Mouse (Mus musculus): Measurements from ENCODE around the gene Large2. TPM values are rescaled to one million over a fixed set of nuclear protein-coding genes. Genes with fewer than 3 reads are reported as not detected.

The Large2 gene
- total RNA-seq (2023), result not detected

DNA sequence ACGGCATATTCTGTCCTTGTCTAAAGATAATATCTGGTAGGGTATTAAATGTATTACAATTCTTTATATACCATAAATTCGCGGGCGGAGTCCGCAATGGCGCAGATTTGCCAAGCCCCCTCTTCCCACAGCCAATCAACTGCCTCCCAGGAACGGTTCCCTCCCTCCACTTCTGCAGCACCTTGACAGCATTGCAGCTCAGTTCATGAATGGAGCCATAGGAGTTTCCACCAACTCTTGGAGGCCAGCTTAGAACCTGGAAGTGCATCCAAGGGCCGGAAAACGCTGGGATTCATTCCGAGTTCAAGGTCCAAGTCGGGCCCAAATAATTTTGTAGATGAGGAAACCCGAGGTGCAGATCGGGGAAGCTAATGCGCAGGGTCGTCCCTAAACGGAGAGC, at the start of gene Large2, which contains the start of gene Pex16:
Large2 (minus strand) TSS at position 356 of the 400 bp plus-strand sequence.
Pex16 (plus strand) TSS at position 163 of the 400 bp plus-strand sequence.

DNA sequence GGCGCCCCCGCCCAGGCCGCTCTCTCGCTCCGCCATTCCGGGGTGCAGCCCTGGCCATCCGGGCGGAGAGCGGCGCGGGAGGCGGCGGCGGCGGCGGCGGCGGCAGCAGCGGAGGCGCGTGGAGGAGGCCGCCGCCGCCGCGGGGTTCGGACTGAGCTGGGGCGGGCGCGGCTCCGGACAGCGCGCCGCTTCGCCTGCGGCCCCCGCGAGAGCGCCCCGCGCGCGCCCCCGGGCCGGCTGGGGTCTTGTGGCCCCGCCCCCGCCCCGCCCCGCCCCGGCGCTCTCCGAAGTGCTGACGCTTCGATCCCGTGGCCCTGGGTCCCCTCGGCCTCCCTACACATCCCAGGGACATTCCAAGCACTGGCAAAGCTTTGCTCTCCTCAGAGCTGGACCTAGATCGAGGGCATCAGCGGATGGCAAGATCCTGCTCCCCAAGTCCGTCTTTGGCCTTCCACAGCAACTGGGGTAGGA, 26.5 kb upstream of the Large2 start, which contains the start of gene Mapk8ip1:
Mapk8ip1 (minus strand) TSS at position 173 of the 471 bp plus-strand sequence.

DNA sequence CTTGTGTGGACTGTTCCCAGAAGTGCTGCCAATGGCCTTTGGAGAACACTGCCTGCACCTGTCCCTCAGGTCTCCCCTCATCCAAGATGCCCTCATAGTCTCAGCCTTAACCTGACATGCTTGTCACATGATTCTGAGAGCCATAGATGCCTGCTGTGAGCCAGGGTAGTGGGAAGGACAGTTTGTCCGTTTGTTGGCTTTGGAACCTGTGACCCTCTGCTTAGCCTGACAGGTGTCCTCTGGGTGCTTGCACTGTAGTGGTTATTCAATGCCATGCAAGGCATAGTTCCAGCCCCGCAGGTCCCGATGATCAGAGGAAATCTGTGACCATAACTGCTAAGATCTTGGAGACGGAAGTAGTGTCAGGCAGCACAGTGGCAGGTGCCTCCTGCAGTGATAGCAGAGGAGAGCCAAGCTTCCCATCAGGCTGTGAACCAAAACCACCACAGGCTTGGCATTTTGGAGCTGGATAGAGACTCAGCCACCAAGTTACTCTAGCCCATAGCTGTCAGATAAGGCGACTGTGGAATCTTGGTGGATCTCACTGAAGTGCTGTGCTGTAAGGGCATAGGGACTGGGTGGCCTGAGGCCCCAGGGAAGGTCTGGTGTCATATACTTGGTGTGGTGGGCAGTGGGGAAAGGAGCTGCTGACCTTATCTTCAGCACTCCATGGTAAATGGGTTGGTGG, 7.4 kb upstream of the Large2 start, which contains the start of gene 1700029I15Rik:
1700029I15Rik (plus strand) TSS at position 638 of the 688 bp plus-strand sequence.

Other genes starting within 250 kb of the Large2 start
- 10 to 100 TPM; 23.3 to 25.9 TPM for gene Pex16, start 193 bp downstream of the Large2 start, total RNA-seq (2023)
- gene 1700029I15Rik, start 7.7 kb upstream of the Large2 start, total RNA-seq (2023), result 1 to 10 TPM; 1.8 to 2.3 TPM
- gene Mapk8ip1, start 26.4 kb upstream of the Large2 start, total RNA-seq (2023), result under 1 TPM; 0.56 to 0.99 TPM
- 10 to 100 TPM; 15.5 to 17.2 TPM for gene Cry2, start 59.2 kb upstream of the Large2 start, total RNA-seq (2023)
- gene Slc35c1, start 85.7 kb upstream of the Large2 start, total RNA-seq (2023), result 10 to 100 TPM; 35.6 to 36.2 TPM
- 1 to 10 TPM; 1.1 to 1.2 TPM for gene Chst1, start 224.8 kb upstream of the Large2 start, total RNA-seq (2023)